Mouse (Mus musculus) neural tube, embryonic 12.5 days (tissue): ENCODE data around the gene Slc22a14. TPM values are rescaled to one million over a fixed set of nuclear protein-coding genes. Genes with fewer than 3 reads are reported as not detected.
A peak's percentile ranks its signal among the peaks of the same experiment; 100 is the strongest.

Experiments used
- ATAC-seq: fragments of 200-750 bp; cut with Nextera tagmentation; 2 replicates; pipeline ENCODE4 v1.8.0; 2017; ENCODE audit warnings: low read depth, mild to moderate bottlenecking, moderate TSS enrichment, moderate library complexity; ENCODE audit not compliant: low FRiP score
- H3K27ac ChIP-seq: fragments of 300-500 bp; sonication (generic); 2 replicates; pipeline ENCODE4 v1.5.1; 2016
- H3K27me3 ChIP-seq: fragments of 300-500 bp; sonication (generic); replicated peaks from 2 replicates; pipeline ENCODE4 v1.6.1; 2016; ENCODE audit warnings: mild to moderate bottlenecking
- H3K36me3 ChIP-seq: fragments of 300-500 bp; sonication (generic); 2 replicates; pipeline ENCODE4 v1.6.1; 2016; ENCODE audit warnings: mild to moderate bottlenecking
- H3K4me1 ChIP-seq: fragments of 300-500 bp; sonication (generic); 2 replicates; pipeline ENCODE4 v1.6.1; 2016
- H3K4me2 ChIP-seq: fragments of 300-500 bp; sonication (generic); replicated peaks from 2 replicates; pipeline ENCODE4 v1.6.1; 2016; ENCODE audit warnings: mild to moderate bottlenecking
- H3K4me3 ChIP-seq: fragments of 300-500 bp; sonication (generic); 2 replicates; pipeline ENCODE4 v1.5.1; 2016
- H3K9ac ChIP-seq: fragments of 300-500 bp; sonication (generic); 2 replicates; pipeline ENCODE4 v1.6.1; 2016; ENCODE audit warnings: mild to moderate bottlenecking
- H3K9me3 ChIP-seq: fragments of 300-500 bp; sonication (generic); 2 replicates; pipeline ENCODE4 v1.6.1; 2016; ENCODE audit warnings: mild to moderate bottlenecking
- WGBS: fragments of 180-500 bp; shearing (Covaris S2); methylation state at CpG from one replicate; pipeline ENCODE4 v1.1.7; 2016; 5-methylcytosine and 5-hydroxymethylcytosine counted together
- polyA plus RNA-seq: library from polyadenylated mRNA; unstranded; fragments of >200 nt; fragmentation: Nextera tagmentation; extraction: Ambion mirVana; gene quantifications from 2 replicates; pipeline ENCODE4 v1.2.1, GENCODE M21; 2016

The Slc22a14 gene
- polyA plus RNA-seq, 1 experiment from 2014 or later = not detected

GRCm38 (mm10) chr9:119337842-119338241, 27.5 kb downstream of the Slc22a14 start:
- H3K36me3 ChIP-seq = no peaks in the 10 kb centered on the region
- no peaks in the 10 kb centered on the region for H3K9me3 ChIP-seq
- no peak for ATAC-seq
- 90% methylated on average over 14 of the region's 14 CpGs for WGBS
- H3K4me1 ChIP-seq = peaks cover 22% of the 10 kb centered on the region
- no peak overlapping the region for H3K27ac ChIP-seq
- H3K27me3 ChIP-seq = 0 out of 2 replicates have a peak, but pooled peaks cover 4% of the 10 kb centered on the region
- no peak overlapping the region for H3K9ac ChIP-seq
- no peak overlapping the region for H3K4me2 ChIP-seq
- no peak overlapping the region for H3K4me3 ChIP-seq

- Histone ChIP-seq H3K27me3 (0 out of 2 replicates have a peak, but pooled peaks cover 4% of the 10 kb centered on the region), H3K9ac (no peak overlapping the region), H3K4me2 (no peak overlapping the region), H3K4me1 (peaks cover 15% of the 10 kb centered on the region; the same call in 1 of the 2 replicates), H3K9me3 (no peaks in the 10 kb centered on the region), H3K27ac (no peak overlapping the region), H3K4me3 (no peak overlapping the region), H3K36me3 (no peaks in the 10 kb centered on the region)
- ATAC-seq = no peak
- 85% methylated on average over 4 of the region's 4 CpGs for WGBS
Observed at GRCm38 (mm10) chr9:119335571-119335970, 29.8 kb downstream of the Slc22a14 start.

GRCm38 (mm10) chr9:119334834-119335233, 30.5 kb downstream of the Slc22a14 start:
- Histone ChIP-seq H3K27ac (no peak overlapping the region), H3K9me3 (no peaks in the 10 kb centered on the region), H3K9ac (no peak overlapping the region), H3K36me3 (no peaks in the 10 kb centered on the region), H3K4me3 (no peak overlapping the region), H3K4me1 (peaks cover 9% of the 10 kb centered on the region; the same call in 1 of the 2 replicates), H3K4me2 (no peak overlapping the region), H3K27me3 (0 out of 2 replicates have a peak, but pooled peaks cover 4% of the 10 kb centered on the region)
- 86% methylated on average over 2 of the region's 2 CpGs for WGBS
- no peak for ATAC-seq

GRCm38 (mm10) chr9:119334324-119334723, 31.0 kb downstream of the Slc22a14 start:
- H3K36me3 ChIP-seq = no peaks in the 10 kb centered on the region
- no peak overlapping the region for H3K27ac ChIP-seq
- H3K9me3 ChIP-seq = no peaks in the 10 kb centered on the region
- H3K9ac ChIP-seq = no peak overlapping the region
- H3K4me1 ChIP-seq = 0 out of 2 replicates have a peak, but pooled peaks cover 3% of the 10 kb centered on the region
- H3K4me3 ChIP-seq = no peak overlapping the region
- H3K4me2 ChIP-seq = no peak overlapping the region
- 0 out of 2 replicates have a peak, but pooled peaks cover 4% of the 10 kb centered on the region for H3K27me3 ChIP-seq
- ATAC-seq = no peak
- 76% methylated on average over 10 of the region's 10 CpGs for WGBS

GRCm38 (mm10) chr9:119330186-119330963, 35.0 kb downstream of the Slc22a14 start:
- no peaks in the 10 kb centered on the region for H3K9me3 ChIP-seq
- H3K9ac ChIP-seq = no peak overlapping the region
- no peak for ATAC-seq
- H3K4me3 ChIP-seq = no peak overlapping the region
- no peaks in the 10 kb centered on the region for H3K36me3 ChIP-seq
- no peak overlapping the region for H3K27ac ChIP-seq
- H3K4me1 ChIP-seq = no peaks in the 10 kb centered on the region
- WGBS = 92% methylated on average over 15 of the region's 15 CpGs
- H3K27me3 ChIP-seq = no peaks in the 10 kb centered on the region
- no peak overlapping the region for H3K4me2 ChIP-seq

GRCm38 (mm10) chr9:119328488-119328887, 36.9 kb downstream of the Slc22a14 start:
- 87% methylated on average over 3 of the region's 3 CpGs for WGBS
- Histone ChIP-seq H3K27ac (no peak overlapping the region), H3K9ac (no peak overlapping the region), H3K4me2 (no peak overlapping the region), H3K4me1 (0 out of 2 replicates have a peak, but pooled peaks cover under 1% of the 10 kb centered on the region), H3K4me3 (no peak overlapping the region), H3K36me3 (no peaks in the 10 kb centered on the region), H3K9me3 (no peaks in the 10 kb centered on the region), H3K27me3 (no peaks in the 10 kb centered on the region)
- no peak for ATAC-seq

- no peaks in the 10 kb centered on the region for H3K36me3 ChIP-seq
- WGBS = 67% methylated on average over 1 of the region's 1 CpGs
- no peaks in the 10 kb centered on the region for H3K9me3 ChIP-seq
- H3K4me3 ChIP-seq = no peak overlapping the region
- no peak overlapping the region for H3K4me2 ChIP-seq
- ATAC-seq = no peak
- H3K9ac ChIP-seq = no peak overlapping the region
- H3K4me1 ChIP-seq = peaks cover 16% of the 10 kb centered on the region
- no peak overlapping the region for H3K27ac ChIP-seq
- no peaks in the 10 kb centered on the region for H3K27me3 ChIP-seq
Observed at GRCm38 (mm10) chr9:119324130-119324529, 41.2 kb downstream of the Slc22a14 start.

- H3K27me3 ChIP-seq = no peaks in the 10 kb centered on the region
- H3K9me3 ChIP-seq = no peaks in the 10 kb centered on the region
- H3K4me2 ChIP-seq = peak overlapping the region; percentile 91
- H3K4me1 ChIP-seq = peaks cover 16% of the 10 kb centered on the region
- peak overlapping the region; percentile 87 for H3K9ac ChIP-seq
- peak overlapping the region; percentile 90 for H3K4me3 ChIP-seq
- peak overlapping the region; percentile 69 for H3K27ac ChIP-seq
- WGBS = 7% methylated on average over 9 of the region's 9 CpGs
- no peaks in the 10 kb centered on the region for H3K36me3 ChIP-seq
- ATAC-seq = peak; percentile 11; the same call in 1 of the 2 replicates
Observed at GRCm38 (mm10) chr9:119323260-119323645, 42.1 kb downstream of the Slc22a14 start.

GRCm38 (mm10) chr9:119322289-119323259, 42.8 kb downstream of the Slc22a14 start, which contains the start of gene Oxsr1:
Oxsr1 (minus strand) TSS chr9:119322427.
- no peaks in the 10 kb centered on the region for H3K27me3 ChIP-seq
- H3K9me3 ChIP-seq = no peaks in the 10 kb centered on the region
- H3K4me3 ChIP-seq = peak within 1 kb of the TSS; percentile 90
- peak within 1 kb of the TSS; percentile 69 for H3K27ac ChIP-seq
- peak within 1 kb of the TSS; percentile 91 for H3K4me2 ChIP-seq
- under 1% methylated on average over 76 of the region's 76 CpGs for WGBS
- no peaks in the 10 kb centered on the region for H3K36me3 ChIP-seq
- H3K4me1 ChIP-seq = peaks cover 16% of the 10 kb centered on the region
- ATAC-seq = peak; percentile 96
- peak within 1 kb of the TSS; percentile 87 for H3K9ac ChIP-seq

GRCm38 (mm10) chr9:119321392-119322229, 43.7 kb downstream of the Slc22a14 start:
- Histone ChIP-seq H3K4me2 (peak overlapping the region; percentile 91), H3K27ac (peak overlapping the region; percentile 69; the same call in 1 of the 2 replicates), H3K4me1 (peaks cover 16% of the 10 kb centered on the region), H3K9ac (peak overlapping the region; percentile 87), H3K36me3 (no peaks in the 10 kb centered on the region), H3K4me3 (peak overlapping the region; percentile 90), H3K9me3 (no peaks in the 10 kb centered on the region), H3K27me3 (no peaks in the 10 kb centered on the region)
- WGBS = under 1% methylated on average over 59 of the region's 59 CpGs
- ATAC-seq = peak; percentile 63

GRCm38 (mm10) chr9:119320946-119321345, 44.4 kb downstream of the Slc22a14 start:
- Histone ChIP-seq H3K9me3 (no peaks in the 10 kb centered on the region), H3K4me1 (peaks cover 16% of the 10 kb centered on the region), H3K9ac (peak overlapping the region; percentile 87), H3K27me3 (no peaks in the 10 kb centered on the region), H3K27ac (no peak overlapping the region), H3K36me3 (no peaks in the 10 kb centered on the region), H3K4me3 (peak overlapping the region; percentile 90), H3K4me2 (peak overlapping the region; percentile 91)
- no peak for ATAC-seq
- 10% methylated on average over 7 of the region's 7 CpGs for WGBS
